In genomic region chr3:149295942-149296341, GRCm38 (mm10) we compare ENCODE assay signal across 11 mouse cellular contexts.
DNase-seq lines count a peak whose midpoint lies in the region; ATAC-seq and TF ChIP-seq lines count a peak whose summit lies in the region.
"Had no signal": no experiment of that assay in that cellular context is flagged by ENCODE, and none has a peak within 500 bp of the region (broad histone marks: within the 10 kb centered on the region; RNA-seq: fewer than 3 reads in every experiment).

No protein-coding gene starts in this region.

- H3K4me3 ChIP-seq in embryonic facial prominence, embryonic 13.5 days = no peak overlapping the region
- no peak overlapping the region for H3K4me3 ChIP-seq in hindbrain, postnatal 0 days (ENCODE audit: low read length)
- H3K4me3 ChIP-seq in neural tube, embryonic 11.5 days (ENCODE audit: low read depth, low read length) = no peak overlapping the region
- H3K4me3 ChIP-seq: stomach, embryonic 15.5 days had no signal

- H3K4me2 ChIP-seq in embryonic facial prominence, embryonic 13.5 days = peak overlapping the region; percentile 31; the same call in 1 of the 2 replicates
- no peak overlapping the region for H3K4me2 ChIP-seq in hindbrain, postnatal 0 days (ENCODE audit: low read depth, low read length)
- H3K4me2 ChIP-seq in neural tube, embryonic 11.5 days (ENCODE audit: low read depth) = no peak overlapping the region
- H3K4me2 ChIP-seq: stomach, embryonic 15.5 days had no signal

- WGBS in embryonic facial prominence, embryonic 13.5 days = 21% methylated on average over 6 of the region's 7 CpGs
- WGBS in hindbrain, postnatal 0 days = 35% methylated on average over 5 of the region's 7 CpGs
- WGBS in neural tube, embryonic 11.5 days = 55% methylated on average over 6 of the region's 7 CpGs

- H3K27me3 ChIP-seq in embryonic facial prominence, embryonic 13.5 days = no peaks in the 10 kb centered on the region
- H3K27me3 ChIP-seq in hindbrain, postnatal 0 days (ENCODE audit: insufficient read depth, low read length) = no peaks in the 10 kb centered on the region
- H3K27me3 ChIP-seq in neural tube, embryonic 11.5 days (ENCODE audit: control insufficient read depth, insufficient read depth, low read length) = no peaks in the 10 kb centered on the region
- H3K27me3 ChIP-seq: Patski; stomach, embryonic 15.5 days had no signal

- peak overlapping the region; percentile 64 for H3K27ac ChIP-seq in embryonic facial prominence, embryonic 13.5 days
- H3K27ac ChIP-seq in hindbrain, postnatal 0 days = no peak overlapping the region
- H3K27ac ChIP-seq in neural tube, embryonic 11.5 days (ENCODE audit: low read depth, low read length) = no peak overlapping the region
- H3K27ac ChIP-seq: kidney, postnatal 0 days; stomach, embryonic 15.5 days had no signal

- H3K9me3 ChIP-seq in embryonic facial prominence, embryonic 13.5 days = no peaks in the 10 kb centered on the region
- H3K9me3 ChIP-seq in hindbrain, postnatal 0 days (ENCODE audit: low read length) = no peaks in the 10 kb centered on the region
- H3K9me3 ChIP-seq in neural tube, embryonic 11.5 days (ENCODE audit: control insufficient read depth, low read length) = no peaks in the 10 kb centered on the region
- H3K9me3 ChIP-seq: stomach, embryonic 15.5 days had no signal

- H3K9ac ChIP-seq in embryonic facial prominence, embryonic 13.5 days = no peak overlapping the region
- H3K9ac ChIP-seq in hindbrain, postnatal 0 days (replicated peaks; ENCODE audit: low read length) = no peak overlapping the region
- no peak overlapping the region for H3K9ac ChIP-seq in neural tube, embryonic 11.5 days (ENCODE audit: low read length)
- H3K9ac ChIP-seq: stomach, embryonic 15.5 days had no signal

- ATAC-seq in frontal cortex, adult (ENCODE audit: low TSS enrichment) = peak; percentile 90
- ATAC-seq in embryonic facial prominence, embryonic 13.5 days (ENCODE audit: insufficient number of reproducible peaks, insufficient read depth, low FRiP score, low TSS enrichment, low read depth) = no peak
- ATAC-seq in hindbrain, postnatal 0 days = 0 out of 2 replicates have a peak, but pooled peaks have one; percentile 40
- peak; percentile 56; the same call in 1 of the 2 replicates for ATAC-seq in neural tube, embryonic 11.5 days (ENCODE audit: insufficient read depth, low FRiP score, low TSS enrichment)
- ATAC-seq: Patski had no signal

- H3K36me3 ChIP-seq in embryonic facial prominence, embryonic 13.5 days = no peaks in the 10 kb centered on the region
- no peaks in the 10 kb centered on the region for H3K36me3 ChIP-seq in hindbrain, postnatal 0 days (ENCODE audit: insufficient read depth, low read length)
- no peaks in the 10 kb centered on the region for H3K36me3 ChIP-seq in neural tube, embryonic 11.5 days (ENCODE audit: control insufficient read depth, insufficient read depth, low read length)
- H3K36me3 ChIP-seq: stomach, embryonic 15.5 days had no signal

- no peak for TF ChIP-seq CTCF in hindbrain, postnatal 0 days (IDR thresholded peaks at IDR 0.05; ENCODE audit: low read depth)

- no peak for DNase-seq in frontal cortex, postnatal 25 days (ENCODE audit: low spot score in 2 of 2)
- DNase-seq in hindbrain, postnatal 0 days (ENCODE audit: low spot score) = peak; percentile 54
- DNase-seq in neural tube, embryonic 11.5 days (ENCODE audit: low spot score) = peak; percentile 31
- DNase-seq in lung, postnatal 14 days = no peak
- DNase-seq in lung, postnatal 25 days (ENCODE audit: low spot score) = no peak
- no peak for DNase-seq in cerebellum, adult 18-20 months

- H3K4me1 ChIP-seq in embryonic facial prominence, embryonic 13.5 days = peaks cover 18% of the 10 kb centered on the region
- peaks cover 5% of the 10 kb centered on the region; the same call in 1 of the 2 replicates for H3K4me1 ChIP-seq in hindbrain, postnatal 0 days (ENCODE audit: insufficient read depth, low read length)
- H3K4me1 ChIP-seq in neural tube, embryonic 11.5 days (ENCODE audit: control insufficient read depth, insufficient read depth, low read length) = peaks cover 4% of the 10 kb centered on the region; the same call in 1 of the 2 replicates
- H3K4me1 ChIP-seq: stomach, embryonic 15.5 days had no signal

Comparison
In these comparisons a context has a peak if more than half of its experiments do, and no peak if none do; other contexts are left out.
1. DNase-seq: peak in hindbrain, postnatal 0 days (single experiment) and neural tube, embryonic 11.5 days (single experiment); none in frontal cortex, postnatal 25 days (0 of 2), lung, postnatal 14 days (single experiment), lung, postnatal 25 days (single experiment) and cerebellum, adult 18-20 months (0 of 2).